Mouse (Mus musculus) gastrocnemius, postnatal 36 days (tissue): ENCODE measurements around the gene Lgals7. TPM values are rescaled to one million over a fixed set of nuclear protein-coding genes. Genes with fewer than 3 reads are reported as not detected.
A peak's percentile ranks its signal among the peaks of the same experiment; 100 is the strongest.

Experiments used
- DNase-seq, 2 experiments: peaks; one replicate each; pipeline ENCODE4 v3.0.0; 2022
- intact Hi-C: fragments of 180-260 bp; cut with DNase I; formaldehyde crosslinking; loops from one replicate; pipeline ENCODE4 v1.15.1; 2025
- total RNA-seq, 2 experiments: library from RNA; stranded (reverse); gene quantifications; 2 replicates each; pipeline ENCODE4 v1.2.3; 2021

Lgals7 gene
- total RNA-seq, 2 experiments from 2014 or later: not detected

DNA sequence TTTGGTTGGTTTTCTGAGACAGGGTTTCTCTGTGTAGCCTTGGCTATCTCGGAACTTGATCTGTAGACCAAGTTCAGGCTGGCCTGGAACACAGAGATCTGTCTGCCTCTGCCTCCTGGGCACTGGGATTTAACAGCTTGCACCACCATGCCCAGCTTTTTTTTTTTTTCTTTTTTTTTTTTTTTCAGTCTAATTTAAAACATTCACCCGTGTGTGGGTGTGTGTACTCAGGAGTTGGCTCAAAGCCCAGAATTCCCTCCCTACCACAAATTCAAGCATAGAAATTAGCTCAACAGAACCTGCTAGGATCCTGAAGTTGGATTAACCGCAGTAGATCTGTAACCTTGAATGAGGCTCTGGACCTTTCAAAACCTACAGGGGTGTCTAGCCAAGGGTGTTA is 36.3 kb upstream of the Lgals7 start:
- DNase-seq: no peak
- intact Hi-C loops: loop anchor here (2.0 kb wide), 1 partner anchor 13 kb away; no protein-coding TSS in a partner anchor

GRCm38 (mm10) chr7:28829821-28830220 is 33.8 kb upstream of the Lgals7 start:
- intact Hi-C loops: no loop called here
- no peak for DNase-seq

DNA sequence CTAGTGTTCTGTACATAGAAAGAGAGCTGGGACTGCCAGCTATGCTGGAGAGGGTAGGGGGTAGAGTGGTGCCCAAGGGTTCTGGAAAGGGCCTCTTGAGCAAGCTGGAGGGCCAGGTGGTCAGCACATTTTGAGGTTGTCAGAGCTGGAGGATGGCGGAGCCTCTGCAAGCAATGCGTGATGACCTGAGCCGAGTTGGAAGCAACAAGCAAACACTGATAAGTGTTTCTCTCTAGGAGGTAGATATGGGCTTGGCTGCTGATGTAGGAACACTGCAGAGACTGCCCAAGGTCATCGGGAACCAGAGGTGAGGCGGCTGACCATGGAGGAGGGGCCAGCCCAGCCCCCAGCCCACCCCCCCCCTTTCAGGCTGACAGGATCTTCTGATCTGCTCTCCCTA is 32.7 kb upstream of the Lgals7 start:
- intact Hi-C loops: no loop called here
- DNase-seq: no peak

DNA sequence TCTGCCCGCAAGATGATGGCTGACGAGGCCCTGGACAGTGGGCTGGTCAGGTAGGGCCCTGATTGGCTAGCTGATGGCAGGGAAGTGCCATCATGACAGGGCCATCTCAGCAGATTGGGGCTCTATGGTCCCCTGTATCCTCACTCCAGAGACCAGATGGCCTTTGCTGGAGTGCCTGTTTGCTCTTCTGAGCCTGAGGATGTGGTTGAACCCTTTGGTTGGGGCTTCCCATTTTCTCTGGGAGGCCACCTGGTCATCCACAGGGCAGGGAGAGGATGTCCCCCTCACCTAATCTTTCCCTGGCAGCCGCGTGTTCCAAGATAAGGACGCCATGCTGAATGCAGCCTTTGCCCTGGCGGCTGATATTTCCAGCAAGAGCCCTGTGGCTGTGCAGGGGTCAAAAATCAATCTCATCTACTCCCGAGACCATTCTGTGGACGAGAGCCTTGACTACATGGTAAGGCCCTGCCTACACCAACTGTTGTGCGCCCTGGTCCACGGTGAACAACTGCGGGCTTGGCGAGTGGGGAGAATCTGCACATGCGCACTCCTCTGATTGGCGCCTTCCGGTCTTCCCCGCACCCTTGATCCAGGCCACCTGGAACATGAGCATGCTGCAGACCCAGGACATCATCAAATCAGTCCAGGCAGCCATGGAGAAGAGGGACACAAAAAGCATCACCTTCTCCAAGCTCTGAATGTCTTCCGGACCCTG is 32.1 kb upstream of the Lgals7 start:
- DNase-seq: no peak
- intact Hi-C loops: no loop called here

DNA sequence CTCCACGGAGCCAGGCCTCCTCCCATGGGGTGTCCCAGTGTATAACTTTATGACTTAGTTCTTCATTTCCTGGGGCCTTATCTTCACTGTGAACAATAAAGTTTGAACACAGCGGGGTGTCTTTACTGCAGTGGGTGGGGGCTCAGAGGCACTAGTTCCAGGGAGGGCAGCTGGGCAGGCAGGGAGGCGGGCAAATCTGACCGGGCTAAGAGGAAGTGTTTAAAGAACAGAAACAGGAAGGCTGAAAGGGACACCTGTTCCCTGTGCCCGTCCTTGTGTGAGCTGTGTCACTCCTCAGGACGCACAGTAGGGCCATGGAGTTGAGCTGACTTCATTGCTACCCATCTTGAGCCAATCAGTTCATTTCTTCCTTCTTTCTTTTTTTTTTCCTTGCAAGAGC is 31.5 kb upstream of the Lgals7 start:
- intact Hi-C loops: no loop called here
- DNase-seq: no peak

GRCm38 (mm10) chr7:28833723-28834347 is 29.8 kb upstream of the Lgals7 start, which contains the start of gene Lgals4:
TSS of gene Lgals4 (plus strand) at chr7:28833854.
- DNase-seq: no peak
- intact Hi-C loops: no loop called here

DNA sequence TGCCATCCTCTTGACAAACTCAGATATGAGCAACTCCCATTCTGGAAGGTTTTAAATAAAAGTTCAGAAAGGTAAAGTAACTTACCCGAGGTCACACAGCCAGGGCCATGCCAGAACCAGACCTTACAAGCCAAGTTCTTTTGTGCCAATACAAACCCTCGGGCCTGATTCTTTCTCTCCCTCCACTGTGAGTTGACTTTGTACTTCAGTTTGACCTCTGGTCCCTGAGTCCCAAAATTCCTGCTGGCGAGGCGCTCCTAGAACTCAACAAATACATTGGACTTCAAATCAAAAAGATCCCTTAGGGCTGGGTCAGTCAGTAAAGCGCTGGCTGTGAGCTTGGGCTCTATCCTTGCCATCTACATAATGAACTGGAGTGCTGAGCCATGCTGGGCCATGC is 26.7 kb upstream of the Lgals7 start:
- DNase-seq: no peak
- intact Hi-C loops: loop anchor here (1.0 kb wide), 1 partner anchor 34 kb away; no protein-coding TSS in a partner anchor

GRCm38 (mm10) chr7:28838331-28838730 is 25.3 kb upstream of the Lgals7 start:
- intact Hi-C loops: no loop called here
- no peak for DNase-seq

DNA sequence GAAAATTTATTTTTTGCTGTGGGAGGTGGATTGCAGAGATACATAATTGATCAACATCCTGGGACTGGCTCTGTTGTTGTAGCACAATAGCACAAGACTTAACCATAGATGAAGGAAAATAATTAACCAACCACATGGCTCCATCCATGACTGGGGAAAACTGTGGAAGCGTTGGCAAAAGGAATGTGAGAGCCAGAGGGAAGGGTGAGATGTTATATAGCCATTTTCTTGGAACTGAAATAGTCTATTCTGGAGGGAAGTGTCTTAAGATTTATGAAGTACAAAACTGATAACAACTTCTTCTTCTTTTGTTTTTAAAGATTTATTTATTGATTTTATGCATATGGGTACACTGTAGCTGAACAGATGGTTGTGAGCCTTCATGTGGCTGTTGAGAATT is 16.4 kb upstream of the Lgals7 start:
- intact Hi-C loops: no loop called here

GRCm38 (mm10) chr7:28849700-28850236 is 13.9 kb upstream of the Lgals7 start:
- no peak for DNase-seq
- intact Hi-C loops: no loop called here

More for the DNA sequence above, 16.4 kb upstream of the Lgals7 start:
- DNase-seq: no peak

GRCm38 (mm10) chr7:28850642-28851041 is 13.0 kb upstream of the Lgals7 start:
- no peak for DNase-seq
- intact Hi-C loops: no loop called here

GRCm38 (mm10) chr7:28859953-28860352 is 3.7 kb upstream of the Lgals7 start:
- DNase-seq: no peak
- intact Hi-C loops: no loop called here

GRCm38 (mm10) chr7:28860898-28861297 is 2.8 kb upstream of the Lgals7 start:
- no peak for DNase-seq
- intact Hi-C loops: no loop called here

- DNase-seq: no peak
- intact Hi-C loops: no loop called here
These were observed 695 bp upstream of the Lgals7 start for GRCm38 (mm10) chr7:28862817-28863499.

DNA sequence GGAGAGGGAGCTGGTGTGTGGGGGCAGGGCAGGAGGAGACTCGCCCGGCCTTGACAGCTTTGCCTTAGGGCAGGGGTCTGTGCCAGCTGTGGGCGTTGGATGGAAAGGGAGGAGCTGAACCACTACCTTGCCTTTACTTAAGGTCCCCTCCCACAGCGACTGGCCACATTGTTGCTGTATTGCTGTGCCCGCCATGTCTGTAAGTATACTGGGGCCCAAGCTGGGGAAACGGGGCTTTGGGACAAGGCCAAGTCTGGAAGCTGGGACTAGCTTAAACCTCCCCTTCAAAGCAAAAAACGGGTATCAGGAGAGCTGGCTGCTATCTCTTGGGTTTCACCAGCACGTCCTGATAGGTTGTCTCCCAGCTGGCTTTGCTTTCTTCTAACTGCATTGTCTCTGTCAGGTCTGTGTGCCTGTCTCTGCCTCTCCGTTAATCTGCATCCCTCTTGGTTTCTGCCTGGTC is 666 bp downstream of the Lgals7 start:
- intact Hi-C loops: no loop called here
- DNase-seq: no peak

DNA sequence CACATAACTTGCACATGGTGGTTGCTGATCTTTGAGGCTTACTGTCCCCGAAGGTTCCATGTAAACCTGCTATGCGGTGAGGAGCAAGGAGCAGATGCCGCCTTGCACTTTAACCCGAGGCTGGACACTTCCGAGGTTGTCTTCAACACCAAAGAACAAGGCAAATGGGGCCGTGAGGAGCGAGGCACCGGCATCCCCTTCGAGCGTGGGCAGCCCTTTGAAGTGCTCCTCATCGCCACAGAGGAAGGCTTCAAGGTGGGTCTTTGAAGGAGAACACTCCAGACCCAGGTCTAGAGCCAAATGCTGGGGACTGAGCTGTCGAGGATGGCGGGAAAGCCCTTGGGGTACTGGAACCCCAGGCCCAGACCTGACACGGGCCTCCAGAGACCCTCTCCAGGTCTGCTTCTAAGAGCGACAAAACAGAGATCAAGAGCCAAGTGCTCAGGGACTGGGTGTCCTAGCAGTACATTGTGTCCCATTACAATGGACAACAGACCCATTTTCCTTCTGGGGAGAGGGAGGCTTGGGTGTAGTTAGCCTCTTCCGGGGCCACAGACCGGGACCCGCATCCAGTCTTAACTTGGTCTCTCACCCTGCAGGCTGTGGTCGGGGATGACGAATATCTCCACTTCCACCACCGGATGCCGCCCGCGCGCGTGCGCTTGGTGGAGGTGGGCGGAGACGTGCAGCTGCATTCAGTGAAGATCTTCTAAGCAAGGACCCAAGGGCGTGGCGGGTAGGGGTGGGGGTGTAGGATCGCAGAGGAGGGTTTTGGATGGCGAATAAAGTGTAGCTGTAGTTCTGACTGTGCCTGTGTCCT is 2.0 kb downstream of the Lgals7 start:
- intact Hi-C loops: loop anchor here (2.0 kb wide), 1 partner anchor 69 kb away; no protein-coding TSS in a partner anchor
- DNase-seq: peak; percentile 68 to 80

DNA sequence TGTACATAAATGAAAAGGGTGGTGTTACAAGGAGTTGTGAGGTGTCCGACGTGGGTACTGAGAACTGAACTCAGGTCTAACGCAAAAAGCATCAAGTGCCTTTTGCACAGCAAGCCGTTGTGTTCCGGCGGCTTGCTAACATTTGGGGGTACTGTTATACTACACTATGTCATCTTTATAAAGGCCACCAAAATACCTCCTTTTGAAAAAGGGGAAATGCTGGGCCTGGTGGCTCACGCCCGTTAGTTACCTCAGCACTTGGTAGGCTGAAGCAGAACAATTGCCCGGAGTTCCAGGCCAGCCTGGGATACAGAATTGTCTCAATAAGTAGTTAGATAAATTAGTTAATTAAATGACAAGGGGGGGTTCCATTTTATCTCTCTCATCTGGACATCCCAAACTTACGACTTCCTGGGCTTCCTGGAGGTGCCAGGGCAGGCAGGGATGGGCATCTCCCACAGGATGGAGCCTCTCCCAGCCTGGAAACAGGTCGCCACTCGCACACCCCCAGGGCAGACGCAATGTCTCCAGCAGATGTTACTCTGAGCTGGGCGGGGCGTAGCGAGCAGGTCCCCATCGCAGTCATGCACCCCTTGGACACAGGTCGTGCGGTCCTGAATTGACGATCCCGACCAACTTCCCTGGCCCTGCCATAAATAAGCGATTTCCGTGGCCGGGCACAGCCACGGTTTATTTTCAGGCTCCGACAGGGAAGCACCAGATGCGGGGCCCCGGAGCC is 3.3 kb downstream of the Lgals7 start:
- intact Hi-C loops: loop anchor here (2.0 kb wide), 1 partner anchor 70 kb away; no protein-coding TSS in a partner anchor
- no peak for DNase-seq

- intact Hi-C loops: loop anchor here (2.0 kb wide), 1 partner anchor 71 kb away; no protein-coding TSS in a partner anchor
- DNase-seq: peak; percentile 73 to 75
These were observed 4.1 kb downstream of the Lgals7 start for GRCm38 (mm10) chr7:28867508-28868340.
